Mouse (Mus musculus) bone marrow macrophage, adult 2 months (primary cell): Measurements from ENCODE around the gene Fscn2.

Experiments
- CTCF ChIP-seq: IDR thresholded peaks from 2 replicates; pipeline ENCODE4 v1.5.1; 2012; ENCODE audit warnings: low read depth, mild to moderate bottlenecking, low read length, moderate library complexity
- POLR2A ChIP-seq: IDR thresholded peaks from 2 replicates; pipeline ENCODE4 v1.6.1; 2012; ENCODE audit warnings: mild to moderate bottlenecking, low read depth, low read length, borderline replicate concordance

DNA sequence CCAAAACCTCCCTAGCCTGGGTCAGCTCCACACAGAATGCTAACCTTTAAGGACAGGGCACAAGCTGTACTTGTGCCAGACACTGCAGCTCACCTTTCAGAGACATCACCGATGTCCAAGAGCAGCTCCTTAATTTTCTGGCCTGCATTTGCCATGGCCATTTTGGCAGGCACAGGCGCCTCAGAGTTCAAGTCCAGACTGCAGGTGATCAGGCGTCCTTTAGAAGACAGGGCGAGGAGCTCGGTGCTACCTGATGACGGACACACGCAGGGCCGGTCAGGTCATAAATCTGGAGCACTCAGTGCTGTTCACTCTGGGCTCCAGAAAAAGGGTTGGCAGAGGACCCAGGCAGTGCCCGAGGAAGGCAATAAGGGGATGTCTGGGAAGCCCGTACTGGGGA, 14.0 kb downstream of the Fscn2 start:
- TF ChIP-seq POLR2A = no peak
- no peak for TF ChIP-seq CTCF
